Mouse (Mus musculus) A20 (cell line): ENCODE data around the gene Aff3.
A peak's percentile ranks its signal among the peaks of the same experiment; 100 is the strongest.

Source experiments
- DNase-seq: peaks from one replicate; pipeline ENCODE4 v3.0.0-alpha.2; 2011; ENCODE audit warnings: low read depth, low spot score

Gene Aff3

GRCm38 (mm10) chr1:38658376-38658775 lies 6.4 kb downstream of the Aff3 start:
- no peak for DNase-seq

- DNase-seq: no peak
Observed at GRCm38 (mm10) chr1:38657606-38658005, 7.1 kb downstream of the Aff3 start.

- DNase-seq: peak; percentile 45
Observed at GRCm38 (mm10) chr1:38654981-38655540, 9.7 kb downstream of the Aff3 start.

GRCm38 (mm10) chr1:38650031-38650430 lies 14.7 kb downstream of the Aff3 start:
- DNase-seq: no peak

GRCm38 (mm10) chr1:38649174-38649573 lies 15.6 kb downstream of the Aff3 start:
- DNase-seq: no peak

GRCm38 (mm10) chr1:38642288-38642687 lies 22.5 kb downstream of the Aff3 start:
- DNase-seq: no peak

- DNase-seq: no peak
Observed at GRCm38 (mm10) chr1:38639669-38640068, 25.1 kb downstream of the Aff3 start.

- DNase-seq: no peak
Observed at GRCm38 (mm10) chr1:38635596-38635995, 29.2 kb downstream of the Aff3 start.

- no peak for DNase-seq
Observed at GRCm38 (mm10) chr1:38634081-38634480, 30.7 kb downstream of the Aff3 start.

GRCm38 (mm10) chr1:38632461-38633180 lies 32.1 kb downstream of the Aff3 start:
- DNase-seq: peak; percentile 29

- DNase-seq: no peak
Observed at GRCm38 (mm10) chr1:38631501-38632279, 33.1 kb downstream of the Aff3 start.

- DNase-seq: no peak
Observed at GRCm38 (mm10) chr1:38628901-38629585, 35.7 kb downstream of the Aff3 start.

GRCm38 (mm10) chr1:38628426-38628825 lies 36.3 kb downstream of the Aff3 start:
- DNase-seq: no peak

GRCm38 (mm10) chr1:38627683-38628361 lies 36.9 kb downstream of the Aff3 start:
- DNase-seq: no peak

- no peak for DNase-seq
Observed at GRCm38 (mm10) chr1:38626739-38627661, 37.8 kb downstream of the Aff3 start.

GRCm38 (mm10) chr1:38626388-38626738 lies 38.4 kb downstream of the Aff3 start:
- no peak for DNase-seq

- no peak for DNase-seq
Observed at GRCm38 (mm10) chr1:38621840-38622239, 42.9 kb downstream of the Aff3 start.

GRCm38 (mm10) chr1:38620401-38620800 lies 44.4 kb downstream of the Aff3 start:
- no peak for DNase-seq

GRCm38 (mm10) chr1:38606741-38607140 lies 58.0 kb downstream of the Aff3 start:
- no peak for DNase-seq

- DNase-seq: peak; percentile 21
Observed at GRCm38 (mm10) chr1:38605426-38605825, 59.3 kb downstream of the Aff3 start.

GRCm38 (mm10) chr1:38604611-38605010 lies 60.1 kb downstream of the Aff3 start:
- DNase-seq: no peak
